Mouse (Mus musculus): Measurements from ENCODE around the gene Tex264.
A peak's percentile ranks its signal among the peaks of the same experiment; 100 is the strongest.

Tex264 gene

GRCm38 (mm10) chr9:106685249-106686101, at the start of gene Tex264:
Tex264 (minus strand) TSS chr9:106685927.
- peak; percentile 94 for DNase-seq (ENCODE audit: low read depth, low spot score)

GRCm38 (mm10) chr9:106733690-106734089, 48.0 kb upstream of the Tex264 start:
- no peak for DNase-seq (ENCODE audit: low read depth, low spot score)

- no peak for DNase-seq (ENCODE audit: low read depth, low spot score)
Observed at GRCm38 (mm10) chr9:106729416-106729815, 43.7 kb upstream of the Tex264 start.

GRCm38 (mm10) chr9:106726891-106727290, 41.2 kb upstream of the Tex264 start:
- no peak for DNase-seq (ENCODE audit: low read depth, low spot score)

- DNase-seq (ENCODE audit: low read depth, low spot score): no peak
Observed at GRCm38 (mm10) chr9:106725435-106725834, 39.7 kb upstream of the Tex264 start.

- no peak for DNase-seq (ENCODE audit: low read depth, low spot score)
Observed at GRCm38 (mm10) chr9:106724864-106725263, 39.1 kb upstream of the Tex264 start.

GRCm38 (mm10) chr9:106716729-106717128, 31.0 kb upstream of the Tex264 start:
- no peak for DNase-seq (ENCODE audit: low read depth, low spot score)

- no peak for DNase-seq (ENCODE audit: low read depth, low spot score)
Observed at GRCm38 (mm10) chr9:106716232-106716631, 30.5 kb upstream of the Tex264 start.

GRCm38 (mm10) chr9:106712470-106712869, 26.7 kb upstream of the Tex264 start:
- no peak for DNase-seq (ENCODE audit: low read depth, low spot score)

- no peak for DNase-seq (ENCODE audit: low read depth, low spot score)
Observed at GRCm38 (mm10) chr9:106692973-106693481, 7.3 kb upstream of the Tex264 start.

GRCm38 (mm10) chr9:106688834-106689233, 3.1 kb upstream of the Tex264 start:
- DNase-seq (ENCODE audit: low read depth, low spot score): no peak

GRCm38 (mm10) chr9:106686983-106687650, 1.4 kb upstream of the Tex264 start:
- DNase-seq (ENCODE audit: low read depth, low spot score): peak; percentile 99

GRCm38 (mm10) chr9:106684918-106685248, 844 bp downstream of the Tex264 start:
- peak; percentile 36 for DNase-seq (ENCODE audit: low read depth, low spot score)

GRCm38 (mm10) chr9:106684093-106684872, 1.4 kb downstream of the Tex264 start:
- DNase-seq (ENCODE audit: low read depth, low spot score): peak; percentile 9

- no peak for DNase-seq (ENCODE audit: low read depth, low spot score)
Observed at GRCm38 (mm10) chr9:106681026-106681425, 4.7 kb downstream of the Tex264 start.

- no peak for DNase-seq (ENCODE audit: low read depth, low spot score)
Observed at GRCm38 (mm10) chr9:106678242-106678641, 7.5 kb downstream of the Tex264 start.

- DNase-seq (ENCODE audit: low read depth, low spot score): no peak
Observed at GRCm38 (mm10) chr9:106677702-106678101, 8.0 kb downstream of the Tex264 start.

GRCm38 (mm10) chr9:106676571-106676970, 9.2 kb downstream of the Tex264 start:
- DNase-seq (ENCODE audit: low read depth, low spot score): no peak

- DNase-seq (ENCODE audit: low read depth, low spot score): peak; percentile 43
Observed at GRCm38 (mm10) chr9:106675965-106676364, 9.8 kb downstream of the Tex264 start.

GRCm38 (mm10) chr9:106675480-106675879, 10.2 kb downstream of the Tex264 start:
- peak; percentile 83 for DNase-seq (ENCODE audit: low read depth, low spot score)

- DNase-seq (ENCODE audit: low read depth, low spot score): no peak
Observed at GRCm38 (mm10) chr9:106673860-106674259, 11.9 kb downstream of the Tex264 start.

- DNase-seq (ENCODE audit: low read depth, low spot score): no peak
Observed at GRCm38 (mm10) chr9:106664856-106665255, 20.9 kb downstream of the Tex264 start.
